Mouse (Mus musculus) neural tube, embryonic 12.5 days (tissue): ENCODE results near the gene Trim43a. TPM values are rescaled to one million over a fixed set of nuclear protein-coding genes. Genes with fewer than 3 reads are reported as not detected.
A peak's percentile ranks its signal among the peaks of the same experiment; 100 is the strongest.
"Not testable (repeated sequence)": the region's sequence is repeated elsewhere in the genome, so short reads cannot be mapped to it uniquely, and the experiment has no call there.

Experiments
- ATAC-seq: fragments of 200-750 bp; cut with Nextera tagmentation; 2 replicates; pipeline ENCODE4 v1.8.0; 2017; ENCODE audit warnings: low read depth, mild to moderate bottlenecking, moderate TSS enrichment, moderate library complexity; ENCODE audit not compliant: low FRiP score
- H3K27ac ChIP-seq: fragments of 300-500 bp; sonication (generic); 2 replicates; pipeline ENCODE4 v1.5.1; 2016
- H3K27me3 ChIP-seq: fragments of 300-500 bp; sonication (generic); replicated peaks from 2 replicates; pipeline ENCODE4 v1.6.1; 2016; ENCODE audit warnings: mild to moderate bottlenecking
- H3K36me3 ChIP-seq: fragments of 300-500 bp; sonication (generic); 2 replicates; pipeline ENCODE4 v1.6.1; 2016; ENCODE audit warnings: mild to moderate bottlenecking
- H3K4me1 ChIP-seq: fragments of 300-500 bp; sonication (generic); 2 replicates; pipeline ENCODE4 v1.6.1; 2016
- H3K4me2 ChIP-seq: fragments of 300-500 bp; sonication (generic); replicated peaks from 2 replicates; pipeline ENCODE4 v1.6.1; 2016; ENCODE audit warnings: mild to moderate bottlenecking
- H3K4me3 ChIP-seq: fragments of 300-500 bp; sonication (generic); 2 replicates; pipeline ENCODE4 v1.5.1; 2016
- H3K9ac ChIP-seq: fragments of 300-500 bp; sonication (generic); 2 replicates; pipeline ENCODE4 v1.6.1; 2016; ENCODE audit warnings: mild to moderate bottlenecking
- H3K9me3 ChIP-seq: fragments of 300-500 bp; sonication (generic); 2 replicates; pipeline ENCODE4 v1.6.1; 2016; ENCODE audit warnings: mild to moderate bottlenecking
- WGBS: fragments of 180-500 bp; shearing (Covaris S2); methylation state at CpG from one replicate; pipeline ENCODE4 v1.1.7; 2016; 5-methylcytosine and 5-hydroxymethylcytosine counted together
- polyA plus RNA-seq: library from polyadenylated mRNA; unstranded; fragments of >200 nt; fragmentation: Nextera tagmentation; extraction: Ambion mirVana; gene quantifications from 2 replicates; pipeline ENCODE4 v1.2.1, GENCODE M21; 2016

The Trim43a gene
- 0.15 TPM in 1 of 2 replicates, not detected in the other for polyA plus RNA-seq

DNA sequence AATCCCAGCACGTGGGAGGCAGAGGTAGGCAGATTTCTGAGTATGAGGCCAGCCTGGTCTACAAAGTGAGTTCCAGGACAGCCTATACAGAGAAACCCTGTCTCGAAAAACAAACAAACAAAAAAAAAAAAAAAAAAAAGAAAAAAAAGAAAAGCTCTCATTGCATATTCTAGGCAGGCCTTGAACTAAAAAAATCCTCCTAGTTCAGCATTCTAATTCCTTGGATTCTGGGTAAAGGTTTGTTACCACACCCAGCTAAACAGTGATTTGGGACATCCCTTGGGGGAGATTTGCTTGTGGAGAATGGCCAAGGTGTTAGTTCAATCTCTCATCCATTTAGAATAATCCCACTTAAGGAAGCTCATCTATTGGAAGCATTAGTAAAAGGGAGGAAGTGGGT, at the start of gene Trim43a:
Gene Trim43a (plus strand): TSS at position 301 of the 400 bp plus-strand sequence.
- 83% methylated on average over 2 of the region's 2 CpGs for WGBS
- not testable (repeated sequence) for H3K27me3 ChIP-seq, H3K9ac ChIP-seq, H3K9me3 ChIP-seq, H3K4me1 ChIP-seq, ATAC-seq, H3K27ac ChIP-seq, H3K4me2 ChIP-seq, H3K36me3 ChIP-seq, H3K4me3 ChIP-seq

DNA sequence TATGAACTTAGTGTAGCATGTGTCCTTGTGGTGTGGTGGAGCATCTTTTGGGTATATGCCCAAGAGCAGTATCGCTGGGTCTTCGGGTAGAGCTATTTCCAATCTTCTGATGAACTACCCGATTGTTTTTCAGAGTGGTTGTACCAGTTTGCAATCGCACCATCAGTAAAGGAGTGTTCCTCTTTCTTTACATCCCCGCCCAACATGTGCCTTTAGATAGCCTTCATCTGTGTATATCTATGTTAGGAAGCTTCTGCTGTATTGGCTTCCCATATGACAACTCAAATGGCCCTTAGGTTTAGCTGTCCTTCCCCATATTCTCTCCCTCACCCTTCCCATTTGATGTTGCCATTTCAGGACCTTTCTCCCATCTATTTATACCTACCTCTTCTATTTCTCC, 46.6 kb upstream of the Trim43a start:
- WGBS = 89% methylated on average over 5 of the region's 5 CpGs

DNA sequence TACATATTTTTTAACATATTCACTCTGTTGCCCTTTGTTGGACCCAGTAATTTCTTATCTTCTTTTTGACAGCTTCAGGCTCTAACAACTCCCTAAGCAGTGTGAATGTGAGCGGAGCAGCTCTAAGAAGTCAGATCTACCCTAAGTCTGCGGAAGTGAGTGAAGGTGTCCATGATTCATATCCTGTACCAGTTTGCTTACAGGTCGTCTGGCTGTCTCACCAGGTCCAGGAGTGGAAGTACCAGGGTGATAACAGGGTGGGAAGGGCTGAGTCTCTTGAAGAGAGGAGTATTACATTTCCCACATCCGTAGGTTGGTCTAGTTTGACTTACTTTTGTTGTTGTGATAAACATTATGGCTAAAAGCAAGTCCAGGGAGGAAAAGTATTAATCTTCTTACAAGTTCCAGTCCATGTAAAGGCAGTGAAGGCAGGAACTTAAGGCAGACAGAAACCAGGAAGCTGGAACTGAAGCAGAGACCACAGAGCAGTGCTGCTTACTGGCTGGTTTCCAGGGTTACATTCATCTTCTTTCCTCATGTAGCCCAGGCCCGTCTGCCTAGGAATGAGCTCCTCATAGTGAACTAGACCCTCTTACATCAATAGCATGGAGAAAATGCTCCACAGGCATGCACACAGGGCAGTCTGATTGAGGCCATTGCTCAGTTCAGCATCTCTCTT, 41.0 kb upstream of the Trim43a start:
- no peaks in the 10 kb centered on the region for H3K4me1 ChIP-seq
- no peak overlapping the region for H3K9ac ChIP-seq
- no peaks in the 10 kb centered on the region for H3K9me3 ChIP-seq
- H3K4me3 ChIP-seq = no peak overlapping the region
- ATAC-seq = no peak
- 78% methylated on average over 5 of the region's 5 CpGs for WGBS
- no peaks in the 10 kb centered on the region for H3K36me3 ChIP-seq
- H3K27me3 ChIP-seq = no peaks in the 10 kb centered on the region
- no peak overlapping the region for H3K4me2 ChIP-seq
- H3K27ac ChIP-seq = no peak overlapping the region

More for the DNA sequence above, 46.6 kb upstream of the Trim43a start:
- H3K4me3 ChIP-seq = no peak overlapping the region
- no peaks in the 10 kb centered on the region for H3K9me3 ChIP-seq
- H3K27me3 ChIP-seq = no peaks in the 10 kb centered on the region
- no peak overlapping the region for H3K9ac ChIP-seq
- no peaks in the 10 kb centered on the region for H3K36me3 ChIP-seq
- no peak overlapping the region for H3K27ac ChIP-seq
- H3K4me1 ChIP-seq = no peaks in the 10 kb centered on the region
- no peak for ATAC-seq
- no peak overlapping the region for H3K4me2 ChIP-seq

DNA sequence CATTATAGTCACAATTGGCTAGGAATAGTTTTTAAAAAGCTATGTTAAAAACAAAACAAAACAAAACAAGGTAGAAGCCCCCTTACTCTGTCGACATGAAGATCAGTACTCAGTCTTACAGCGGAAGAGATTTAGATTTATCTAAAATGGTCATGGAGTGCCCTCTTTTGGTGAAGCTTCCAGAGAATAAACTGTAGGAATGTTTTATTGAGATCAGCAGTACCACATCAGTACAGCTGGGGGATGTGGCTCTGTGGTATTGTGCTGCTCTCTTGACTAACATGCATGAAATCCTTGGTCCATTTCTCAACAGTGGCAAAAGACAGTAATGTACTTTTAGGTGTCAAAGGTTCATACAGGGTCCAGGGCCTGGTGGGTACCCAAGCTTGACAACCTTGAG, 37.9 kb upstream of the Trim43a start:
- Histone ChIP-seq H3K36me3 (no peaks in the 10 kb centered on the region), H3K27me3 (no peaks in the 10 kb centered on the region), H3K27ac (no peak overlapping the region), H3K4me2 (no peak overlapping the region), H3K4me3 (no peak overlapping the region), H3K9me3 (no peaks in the 10 kb centered on the region), H3K4me1 (no peaks in the 10 kb centered on the region), H3K9ac (no peak overlapping the region)
- 39% methylated on average over 2 of the region's 2 CpGs for WGBS
- ATAC-seq = no peak

DNA sequence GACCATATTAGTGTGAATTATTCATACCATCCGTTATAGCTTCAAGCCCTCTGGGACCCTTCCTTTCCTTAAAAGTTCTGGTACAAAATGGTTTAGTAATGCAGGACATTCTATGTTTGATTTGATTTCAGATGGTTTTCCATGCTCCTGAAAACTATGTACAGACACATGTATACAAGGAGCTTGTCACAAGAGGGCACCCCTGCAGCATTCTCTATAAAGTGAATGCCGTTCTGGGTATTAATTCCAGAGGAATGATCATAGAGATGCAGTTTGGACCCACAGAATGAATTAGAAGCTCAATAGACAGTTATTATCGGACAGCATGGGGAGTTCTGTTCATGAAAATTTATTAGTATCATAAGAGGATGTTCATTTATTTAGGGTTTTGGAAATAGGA, 35.2 kb upstream of the Trim43a start:
- WGBS = 36% methylated on average over 3 of the region's 3 CpGs
- H3K36me3 ChIP-seq = no peaks in the 10 kb centered on the region
- H3K27me3 ChIP-seq = no peaks in the 10 kb centered on the region
- H3K9ac ChIP-seq = no peak overlapping the region
- no peak overlapping the region for H3K27ac ChIP-seq
- no peak for ATAC-seq
- H3K4me3 ChIP-seq = no peak overlapping the region
- no peaks in the 10 kb centered on the region for H3K9me3 ChIP-seq
- H3K4me1 ChIP-seq = peaks cover 14% of the 10 kb centered on the region
- no peak overlapping the region for H3K4me2 ChIP-seq

DNA sequence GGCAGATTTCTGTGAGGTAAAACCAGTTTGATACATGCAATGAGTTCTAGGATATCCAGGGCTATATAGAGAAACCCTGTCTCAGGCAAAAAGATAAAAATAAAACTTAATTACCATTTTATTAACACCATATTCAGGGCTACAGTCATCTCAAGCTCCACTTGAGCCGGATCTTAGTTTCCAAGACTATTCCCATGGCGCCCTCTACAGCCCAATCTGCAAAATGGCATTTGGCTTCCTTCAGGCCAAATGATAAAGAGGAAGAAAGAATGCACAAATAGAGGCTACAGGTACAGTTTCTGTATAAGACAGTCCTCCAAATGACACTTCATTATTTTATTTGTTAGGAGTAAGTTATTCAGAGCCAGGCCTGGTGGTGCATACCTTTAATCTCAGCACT, 34.5 kb upstream of the Trim43a start:
- Histone ChIP-seq H3K4me3 (no peak overlapping the region), H3K4me2 (no peak overlapping the region), H3K9ac (no peak overlapping the region), H3K27me3 (no peaks in the 10 kb centered on the region), H3K4me1 (peaks cover 14% of the 10 kb centered on the region), H3K9me3 (no peaks in the 10 kb centered on the region), H3K27ac (no peak overlapping the region), H3K36me3 (no peaks in the 10 kb centered on the region)
- 2% methylated on average over 2 of the region's 2 CpGs for WGBS
- ATAC-seq = no peak

DNA sequence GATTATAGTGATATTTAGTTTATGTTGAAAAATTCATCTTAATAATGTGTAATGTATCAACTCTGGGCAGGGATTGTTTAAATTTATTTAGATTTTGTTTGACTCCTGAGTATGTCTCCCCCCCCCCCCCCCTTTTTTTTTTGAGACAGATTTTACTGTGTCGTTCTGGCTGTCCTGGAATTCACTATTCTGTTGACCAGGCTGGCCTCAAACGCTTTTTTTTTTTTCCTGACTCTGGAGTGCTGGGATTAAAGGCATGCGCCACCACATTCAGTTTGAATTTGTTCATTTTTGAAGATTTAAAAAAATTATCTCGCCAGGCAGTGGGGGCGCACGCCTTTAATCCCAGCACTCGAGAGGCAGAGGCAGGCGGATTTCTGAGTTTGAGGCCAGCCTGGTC, 34.0 kb upstream of the Trim43a start:
- WGBS = 70% methylated on average over 8 of the region's 8 CpGs
- Histone ChIP-seq H3K4me2 (no peak overlapping the region), H3K36me3 (no peaks in the 10 kb centered on the region), H3K9me3 (no peaks in the 10 kb centered on the region), H3K4me3 (no peak overlapping the region), H3K9ac (no peak overlapping the region), H3K4me1 (peaks cover 14% of the 10 kb centered on the region), H3K27me3 (no peaks in the 10 kb centered on the region), H3K27ac (no peak overlapping the region)
- no peak for ATAC-seq

DNA sequence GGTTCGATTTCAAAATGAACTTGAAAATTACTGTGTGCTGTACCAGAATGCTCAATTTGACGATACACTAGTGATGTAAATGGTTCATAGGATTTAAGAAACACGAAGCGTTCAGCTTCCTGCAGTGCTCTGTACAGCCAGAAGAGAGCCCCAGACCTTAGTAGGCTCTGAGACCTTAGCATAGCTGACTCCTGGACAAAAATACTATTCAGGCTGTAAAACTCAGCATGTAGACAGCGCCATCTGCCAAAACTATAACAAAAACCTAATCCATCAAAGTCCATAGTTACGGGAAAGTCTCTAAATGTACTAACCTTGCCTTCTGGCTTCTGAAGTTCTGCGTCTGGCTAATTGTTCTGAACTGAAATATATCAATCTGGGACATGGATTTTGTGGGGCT, 33.4 kb upstream of the Trim43a start:
- Histone ChIP-seq H3K9me3 (no peaks in the 10 kb centered on the region), H3K4me1 (peaks cover 14% of the 10 kb centered on the region), H3K4me2 (peak overlapping the region; percentile 66), H3K36me3 (0 out of 2 replicates have a peak, but pooled peaks cover under 1% of the 10 kb centered on the region), H3K27me3 (no peaks in the 10 kb centered on the region), H3K4me3 (peak overlapping the region; percentile 61), H3K9ac (no peak overlapping the region), H3K27ac (no peak overlapping the region)
- peak; percentile 56 for ATAC-seq
- WGBS = 31% methylated on average over 7 of the region's 7 CpGs

DNA sequence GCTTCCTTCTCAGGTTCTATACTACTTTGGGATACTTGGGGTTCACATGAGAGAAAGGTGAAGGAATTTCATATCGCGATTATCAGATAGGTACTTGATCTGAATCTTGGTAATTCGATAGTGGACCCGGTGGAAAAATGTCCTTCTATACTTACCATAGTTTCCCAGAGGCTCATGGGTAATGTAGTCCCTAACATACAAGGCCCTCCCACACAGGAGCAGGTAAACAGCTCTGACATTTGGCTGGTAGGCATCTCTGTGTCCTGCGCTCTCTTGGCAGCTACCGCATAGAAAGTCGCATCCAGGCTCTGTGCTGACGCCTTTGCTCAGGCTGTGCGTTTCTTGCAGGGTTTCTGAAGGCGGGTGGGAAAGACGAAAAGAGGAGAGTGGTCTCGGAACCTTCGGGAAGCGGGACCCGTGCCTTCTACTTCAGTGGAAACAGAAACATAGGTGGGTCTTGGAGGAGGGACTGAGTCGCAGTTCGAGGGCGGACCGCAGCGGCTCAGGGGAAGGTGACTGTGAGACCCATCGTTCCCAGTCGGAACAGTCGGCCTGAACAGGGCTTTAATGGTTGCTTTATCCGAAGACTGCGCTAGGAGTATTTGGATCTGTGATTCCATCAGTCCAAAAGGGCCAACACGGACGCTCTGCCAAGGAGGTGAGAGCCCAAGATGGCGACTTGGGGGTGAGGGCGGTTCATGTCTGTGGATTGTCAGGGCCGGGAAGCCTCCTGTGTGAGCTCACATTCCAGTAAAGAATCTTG, 32.7 kb upstream of the Trim43a start, which contains the start of gene Zfp949:
Gene Zfp949 (plus strand): TSS at position 170 of the 763 bp plus-strand sequence.
- Histone ChIP-seq H3K27me3 (no peaks in the 10 kb centered on the region), H3K36me3 (peaks cover 6% of the 10 kb centered on the region; the same call in 1 of the 2 replicates), H3K4me3 (peak within 1 kb of the TSS; percentile 61), H3K9me3 (no peaks in the 10 kb centered on the region), H3K27ac (0 out of 2 replicates have a peak within 1 kb of the TSS, but pooled peaks have one; percentile 3), H3K4me1 (peaks cover 14% of the 10 kb centered on the region), H3K4me2 (peak within 1 kb of the TSS; percentile 66), H3K9ac (peak within 1 kb of the TSS; percentile 67)
- under 1% methylated on average over 30 of the region's 30 CpGs for WGBS
- peak; percentile 96 for ATAC-seq

DNA sequence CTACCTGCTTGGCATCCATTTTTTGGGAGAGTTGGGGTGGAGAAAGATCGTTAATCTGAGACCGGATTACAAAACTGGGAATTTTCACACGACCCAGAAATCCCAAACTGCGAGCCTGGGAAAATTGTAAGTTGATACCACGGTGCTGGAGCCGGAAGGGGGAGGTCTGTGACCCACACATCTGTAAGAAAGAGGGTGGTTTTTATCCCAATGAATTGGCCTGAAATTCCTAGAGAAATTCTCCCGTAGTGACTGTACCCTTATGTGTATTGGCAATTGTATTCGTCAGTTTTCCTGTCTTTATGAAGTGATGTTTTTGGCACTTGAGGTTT, 32.1 kb upstream of the Trim43a start:
- H3K4me1 ChIP-seq = peaks cover 14% of the 10 kb centered on the region
- ATAC-seq = peak; percentile 3; the same call in 1 of the 2 replicates
- peak overlapping the region; percentile 66 for H3K4me2 ChIP-seq
- peak overlapping the region; percentile 61 for H3K4me3 ChIP-seq
- H3K9ac ChIP-seq = peak overlapping the region; percentile 67
- H3K27ac ChIP-seq = 0 out of 2 replicates have a peak overlapping the region, but pooled peaks have one; percentile 3
- no peaks in the 10 kb centered on the region for H3K27me3 ChIP-seq
- no peaks in the 10 kb centered on the region for H3K9me3 ChIP-seq
- WGBS = 8% methylated on average over 8 of the region's 8 CpGs
- H3K36me3 ChIP-seq = peaks cover 9% of the 10 kb centered on the region; the same call in 1 of the 2 replicates

DNA sequence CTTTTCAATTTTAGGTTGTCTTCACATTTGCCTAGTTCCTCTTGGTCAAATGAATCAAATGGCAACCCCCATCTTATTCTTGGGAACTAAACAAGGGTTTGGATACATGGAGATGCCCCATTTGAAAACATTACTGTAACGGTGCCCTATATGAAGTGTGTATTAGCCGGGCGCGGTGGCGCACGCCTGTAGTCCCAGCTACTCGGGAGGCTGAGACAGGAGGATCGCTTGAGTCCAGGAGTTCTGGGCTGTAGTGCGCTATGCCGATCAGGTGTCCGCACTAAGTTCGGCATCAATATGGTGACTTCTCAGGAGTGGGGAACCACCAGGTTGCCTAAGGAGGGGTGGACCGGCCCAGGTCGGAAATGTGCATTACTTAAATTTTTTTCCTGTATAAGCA, 27.6 kb upstream of the Trim43a start:
- Histone ChIP-seq H3K36me3 (peaks cover 20% of the 10 kb centered on the region), H3K9me3 (no peaks in the 10 kb centered on the region)
- 97% methylated on average over 14 of the region's 14 CpGs for WGBS

DNA sequence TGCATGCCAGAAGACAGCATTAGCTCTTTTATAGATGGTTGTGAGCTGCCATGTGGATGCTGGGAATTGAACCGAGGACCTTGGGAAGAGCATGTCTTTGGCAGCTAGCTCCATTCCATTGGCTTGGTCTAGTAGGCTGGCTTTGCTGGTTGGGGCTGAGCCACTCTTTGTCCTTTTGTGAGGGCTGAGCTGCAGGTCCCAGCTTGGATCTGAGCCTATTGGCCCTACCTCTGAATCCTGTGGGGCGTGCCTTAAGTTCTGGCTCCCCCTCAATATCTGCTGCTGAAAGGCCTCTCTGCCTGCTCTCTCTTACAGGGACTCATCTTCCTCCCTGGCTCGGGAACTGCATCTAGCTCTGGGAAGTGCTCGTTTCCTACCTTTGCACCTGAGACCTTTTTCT, 22.5 kb upstream of the Trim43a start:
- peaks cover 31% of the 10 kb centered on the region for H3K36me3 ChIP-seq

More for the DNA sequence above, 27.6 kb upstream of the Trim43a start:
- ATAC-seq = no peak
- H3K9ac ChIP-seq = no peak overlapping the region
- H3K27me3 ChIP-seq = no peaks in the 10 kb centered on the region
- no peak overlapping the region for H3K27ac ChIP-seq
- H3K4me3 ChIP-seq = no peak overlapping the region
- peaks cover 14% of the 10 kb centered on the region for H3K4me1 ChIP-seq
- H3K4me2 ChIP-seq = no peak overlapping the region

More for the DNA sequence above, 22.5 kb upstream of the Trim43a start:
- no peaks in the 10 kb centered on the region for H3K4me1 ChIP-seq
- no peak overlapping the region for H3K9ac ChIP-seq
- WGBS = 85% methylated on average over 4 of the region's 4 CpGs
- H3K9me3 ChIP-seq = no peaks in the 10 kb centered on the region
- H3K4me2 ChIP-seq = no peak overlapping the region
- no peak for ATAC-seq
- no peak overlapping the region for H3K27ac ChIP-seq
- no peaks in the 10 kb centered on the region for H3K27me3 ChIP-seq
- H3K4me3 ChIP-seq = no peak overlapping the region
